Mouse (Mus musculus) heart, adult 2 months (tissue): ENCODE measurements around the gene Ppp1r35.

Experiments
- CTCF ChIP-seq: fragments of 200-600 bp; IDR thresholded peaks from 2 replicates; pipeline ENCODE4 v1.8.1; 2022; ENCODE audit warnings: antibody characterized with exemption, mild to moderate bottlenecking, moderate library complexity
- POLR2A ChIP-seq: fragments of 200-500 bp; IDR thresholded peaks from 2 replicates; pipeline ENCODE4 v1.6.1; 2011; ENCODE audit warnings: mild to moderate bottlenecking, low read depth, low read length, control low read depth; ENCODE audit not compliant: insufficient read depth

DNA sequence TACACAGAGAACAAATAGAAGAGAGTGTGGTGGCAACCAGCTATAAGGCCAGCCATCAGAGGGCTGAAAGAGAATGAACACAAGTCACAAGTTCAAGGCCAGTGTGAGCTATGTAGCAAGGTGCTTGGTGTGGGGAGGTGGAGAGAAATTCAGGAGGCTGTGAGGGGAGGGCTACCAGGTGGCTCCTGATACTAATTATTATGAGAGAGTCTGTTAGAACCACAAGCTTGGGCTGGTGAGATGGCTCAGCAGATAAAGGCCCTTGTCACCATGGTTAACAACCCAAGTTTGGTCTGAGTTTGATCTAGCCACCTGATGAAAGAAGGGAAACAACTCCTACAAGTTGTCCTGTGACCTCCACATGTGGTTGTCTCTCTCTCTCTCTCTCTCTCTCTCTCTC is 5.9 kb upstream of the Ppp1r35 start:
- TF ChIP-seq CTCF = no peak
- TF ChIP-seq POLR2A = no peak
